Mouse (Mus musculus): ENCODE results near the gene Olfr1366. TPM values are rescaled to one million over a fixed set of nuclear protein-coding genes. Genes with fewer than 3 reads are reported as not detected.
"Not testable (repeated sequence)": the region's sequence is repeated elsewhere in the genome, so short reads cannot be mapped to it uniquely, and the experiment has no call there.

Gene Olfr1366
- polyA plus RNA-seq, 1 experiment from 2014 or later, result 0.13 TPM

DNA sequence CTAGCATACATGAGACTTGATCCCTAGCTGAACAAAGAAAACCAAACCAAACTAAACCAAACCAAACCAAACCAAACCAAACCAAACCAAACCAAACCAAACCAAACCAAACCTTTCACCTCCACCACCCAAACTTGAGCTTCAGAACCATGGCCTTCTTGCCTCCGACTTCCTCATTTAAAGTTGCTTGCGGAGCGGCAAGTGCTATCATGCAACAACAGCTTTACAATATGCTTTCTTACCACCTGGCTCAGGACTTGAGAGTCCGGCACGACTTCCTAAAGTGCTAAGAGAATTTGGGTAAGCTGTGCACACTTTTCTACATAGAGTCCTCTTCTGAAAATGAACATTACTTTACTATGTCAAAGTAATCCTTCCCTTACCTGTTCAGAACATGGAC, 40.3 kb downstream of the Olfr1366 start:
- 87% methylated on average over 5 of the region's 5 CpGs for WGBS
- Histone ChIP-seq H3K4me3 (ENCODE audit: low read length) (no peak overlapping the region), H3K27ac (ENCODE audit: low read depth, low read length) (no peak overlapping the region), H3K9me3 (ENCODE audit: control insufficient read depth, low read length) (no peaks in the 10 kb centered on the region), H3K27me3 (replicated peaks; ENCODE audit: control insufficient read depth, insufficient read depth, low read length) (no peaks in the 10 kb centered on the region), H3K36me3 (ENCODE audit: control insufficient read depth, insufficient read depth, low read length) (no peaks in the 10 kb centered on the region), H3K4me1 (ENCODE audit: control insufficient read depth, insufficient read depth, low read depth, low read length) (no peaks in the 10 kb centered on the region; the same call in 1 of the 2 replicates), H3K4me2 (ENCODE audit: low read length) (no peak overlapping the region), H3K9ac (ENCODE audit: low read depth, low read length) (no peak overlapping the region)
- no peak for ATAC-seq

DNA sequence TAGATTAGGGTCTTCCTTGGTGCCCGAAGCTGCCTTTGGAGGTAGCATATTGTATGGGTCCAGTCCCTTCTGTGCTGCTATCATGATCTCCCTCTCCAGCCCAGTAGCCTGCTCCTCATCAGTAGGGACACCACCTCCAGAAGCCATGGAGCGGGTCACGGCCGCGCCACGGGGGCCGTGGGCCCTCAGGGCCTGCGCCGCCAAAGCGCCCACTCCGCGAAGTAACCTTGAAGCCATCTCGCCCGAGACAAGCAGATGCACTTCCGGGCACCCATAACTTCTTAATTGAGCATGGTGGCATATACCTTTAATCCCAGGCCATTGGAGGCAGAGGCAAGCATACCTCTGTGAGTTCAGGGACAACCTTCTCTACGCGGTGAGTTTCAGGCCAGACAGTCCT, 41.4 kb downstream of the Olfr1366 start, which contains the start of gene Gm11273:
TSS of gene Gm11273 (minus strand) at position 237 of the 400 bp plus-strand sequence.
- H3K4me3 ChIP-seq (ENCODE audit: low read length); H3K4me2 ChIP-seq (ENCODE audit: low read length); ATAC-seq; H3K4me1 ChIP-seq (ENCODE audit: control insufficient read depth, insufficient read depth, low read depth, low read length); H3K9me3 ChIP-seq (ENCODE audit: control insufficient read depth, low read length); H3K9ac ChIP-seq (ENCODE audit: low read depth, low read length); H3K27me3 ChIP-seq (replicated peaks; ENCODE audit: control insufficient read depth, insufficient read depth, low read length); H3K27ac ChIP-seq (ENCODE audit: low read depth, low read length); H3K36me3 ChIP-seq (ENCODE audit: control insufficient read depth, insufficient read depth, low read length): not testable (repeated sequence)
- WGBS, result 94% methylated on average over 17 of the region's 17 CpGs

DNA sequence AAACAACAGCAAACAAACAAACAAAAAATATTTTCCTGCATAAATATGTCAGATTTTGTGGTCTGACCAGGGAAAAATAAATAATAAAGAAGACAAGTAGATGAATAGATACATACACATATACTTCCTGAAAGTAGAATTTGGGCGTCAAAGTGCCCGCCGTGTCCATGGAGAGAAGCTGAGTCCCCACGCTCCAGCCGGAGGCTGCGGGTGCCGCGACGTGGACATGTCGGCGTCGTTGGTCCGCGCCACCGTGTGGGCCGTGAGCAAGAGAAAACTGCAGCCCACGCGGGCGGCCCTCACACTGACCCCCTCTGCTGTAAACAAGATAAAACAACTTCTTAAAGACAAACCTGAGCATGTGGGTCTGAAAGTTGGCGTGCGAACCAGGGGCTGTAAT, 47.5 kb downstream of the Olfr1366 start, which contains the start of gene AK157302:
TSS of gene AK157302 (plus strand) at position 144 of the 400 bp plus-strand sequence.
- ATAC-seq, result no peak
- Histone ChIP-seq H3K27me3 (replicated peaks; ENCODE audit: control insufficient read depth, insufficient read depth, low read length) (no peaks in the 10 kb centered on the region), H3K9me3 (ENCODE audit: control insufficient read depth, low read length) (no peaks in the 10 kb centered on the region), H3K4me1 (ENCODE audit: control insufficient read depth, insufficient read depth, low read depth, low read length) (no peaks in the 10 kb centered on the region), H3K27ac (ENCODE audit: low read depth, low read length) (no peak within 1 kb of the TSS), H3K9ac (ENCODE audit: low read depth, low read length) (no peak within 1 kb of the TSS), H3K36me3 (ENCODE audit: control insufficient read depth, insufficient read depth, low read length) (no peaks in the 10 kb centered on the region), H3K4me2 (ENCODE audit: low read length) (no peak within 1 kb of the TSS), H3K4me3 (ENCODE audit: low read length) (no peak within 1 kb of the TSS)
- 96% methylated on average over 21 of the region's 21 CpGs for WGBS

DNA sequence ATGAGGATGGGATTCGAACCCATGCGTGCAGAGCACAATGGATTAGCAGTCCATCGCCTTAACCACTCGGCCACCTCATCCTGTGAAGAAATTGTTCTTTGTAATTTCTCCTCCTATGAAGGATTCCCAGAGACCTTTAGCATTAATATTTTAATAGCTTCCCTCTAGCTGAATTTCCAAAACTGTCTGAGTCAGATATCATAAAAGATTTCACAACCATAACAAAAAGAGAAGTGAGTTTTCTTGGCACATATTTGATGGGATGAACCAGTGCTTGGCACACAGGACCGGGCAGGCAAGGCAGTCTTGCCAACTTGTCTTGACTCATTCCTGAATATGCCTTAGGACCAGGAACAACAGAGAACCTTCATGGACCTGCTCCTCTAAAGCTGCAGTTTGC, 49.8 kb downstream of the Olfr1366 start:
- 97% methylated on average over 5 of the region's 5 CpGs for WGBS
- Histone ChIP-seq H3K36me3 (ENCODE audit: control insufficient read depth, insufficient read depth, low read length) (0 out of 2 replicates have a peak, but pooled peaks cover under 1% of the 10 kb centered on the region), H3K4me3 (ENCODE audit: low read length) (no peak overlapping the region), H3K4me2 (ENCODE audit: low read length) (no peak overlapping the region), H3K4me1 (ENCODE audit: control insufficient read depth, insufficient read depth, low read depth, low read length) (no peaks in the 10 kb centered on the region), H3K27ac (ENCODE audit: low read depth, low read length) (no peak overlapping the region), H3K9ac (ENCODE audit: low read depth, low read length) (no peak overlapping the region), H3K9me3 (ENCODE audit: control insufficient read depth, low read length) (no peaks in the 10 kb centered on the region), H3K27me3 (replicated peaks; ENCODE audit: control insufficient read depth, insufficient read depth, low read length) (no peaks in the 10 kb centered on the region)
- ATAC-seq, result no peak

DNA sequence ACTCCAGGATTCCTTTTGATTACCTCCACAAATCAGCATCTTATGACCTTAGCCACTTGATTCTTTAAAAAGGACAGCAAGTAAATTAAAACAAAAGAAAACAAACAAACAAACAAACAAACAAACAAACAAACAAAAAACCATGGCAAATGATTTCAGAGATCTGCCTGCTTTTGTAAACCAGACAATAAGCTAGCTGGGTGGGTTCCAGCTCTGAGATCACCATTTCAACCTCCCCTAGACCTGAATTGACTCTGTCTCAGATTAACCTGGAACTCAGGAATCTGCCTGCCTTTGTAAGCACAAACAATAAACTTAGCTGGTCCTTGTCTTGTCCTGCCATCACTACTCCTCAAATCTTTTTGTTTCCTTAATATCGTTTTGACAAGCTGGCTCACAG, 55.7 kb downstream of the Olfr1366 start:
- no peak overlapping the region for H3K4me2 ChIP-seq (ENCODE audit: low read length)
- WGBS, result 94% methylated on average over 1 of the region's 1 CpGs
- H3K27me3 ChIP-seq (replicated peaks; ENCODE audit: control insufficient read depth, insufficient read depth, low read length), result no peaks in the 10 kb centered on the region
- H3K4me1 ChIP-seq (ENCODE audit: control insufficient read depth, insufficient read depth, low read depth, low read length), result no peaks in the 10 kb centered on the region
- peaks cover 6% of the 10 kb centered on the region for H3K9me3 ChIP-seq (ENCODE audit: control insufficient read depth, low read length)
- no peak overlapping the region for H3K9ac ChIP-seq (ENCODE audit: low read depth, low read length)
- no peak overlapping the region for H3K4me3 ChIP-seq (ENCODE audit: low read length)
- no peak overlapping the region for H3K27ac ChIP-seq (ENCODE audit: low read depth, low read length)
- no peak for ATAC-seq
- H3K36me3 ChIP-seq (ENCODE audit: control insufficient read depth, insufficient read depth, low read length), result peaks cover 20% of the 10 kb centered on the region

Other genes with a start within 250 kb of the Olfr1366 start
- 0.26 and 0.64 TPM in 2 replicates for gene Gpx6, start 230.7 kb downstream of the Olfr1366 start, polyA plus RNA-seq (2015; fragmentation: Nextera tagmentation; extraction: Ambion mirVana)
- gene Olfr1367, start 195.9 kb downstream of the Olfr1366 start, polyA plus RNA-seq (2015; fragmentation: Nextera tagmentation; extraction: Ambion mirVana), result not detected in 2 replicates
- 10.1 and 12.0 TPM in 2 replicates for gene Zscan12, start 180.0 kb downstream of the Olfr1366 start, polyA plus RNA-seq (2015; fragmentation: Nextera tagmentation; extraction: Ambion mirVana)
- gene Zkscan3, start 140.1 kb downstream of the Olfr1366 start, polyA plus RNA-seq (2015; fragmentation: Nextera tagmentation; extraction: Ambion mirVana), result 60.5 and 63.0 TPM in 2 replicates
- 2.8 and 3.5 TPM in 2 replicates for gene Pgbd1, start 101.8 kb downstream of the Olfr1366 start, polyA plus RNA-seq (2015; fragmentation: Nextera tagmentation; extraction: Ambion mirVana)
- gene Zscan26, start 89.1 kb downstream of the Olfr1366 start, polyA plus RNA-seq (2015; fragmentation: Nextera tagmentation; extraction: Ambion mirVana), result 17.6 and 20.6 TPM in 2 replicates
- 2.5 and 3.2 TPM in 2 replicates for gene Nkapl, start 74.3 kb downstream of the Olfr1366 start, polyA plus RNA-seq (2015; fragmentation: Nextera tagmentation; extraction: Ambion mirVana)
- gene Zkscan4, start 63.9 kb downstream of the Olfr1366 start, polyA plus RNA-seq (2015; fragmentation: Nextera tagmentation; extraction: Ambion mirVana), result 10.8 and 11.3 TPM in 2 replicates
- not detected in 2 replicates for gene Gm10065, start 63.4 kb downstream of the Olfr1366 start, polyA plus RNA-seq (2015; fragmentation: Nextera tagmentation; extraction: Ambion mirVana)
- gene AK157302, start 47.6 kb downstream of the Olfr1366 start, polyA plus RNA-seq (2015; fragmentation: Nextera tagmentation; extraction: Ambion mirVana), result 0.64 and 2.0 TPM in 2 replicates
- 6.5 and 23.7 TPM in 2 replicates for gene Gm11273, start 41.4 kb downstream of the Olfr1366 start, polyA plus RNA-seq (2015; fragmentation: Nextera tagmentation; extraction: Ambion mirVana)
- gene Zkscan8, start 11.7 kb downstream of the Olfr1366 start, polyA plus RNA-seq (2015; fragmentation: Nextera tagmentation; extraction: Ambion mirVana), result 4.3 and 4.4 TPM in 2 replicates
- gene Olfr1535, start 17.1 kb upstream of the Olfr1366 start, polyA plus RNA-seq (2015; fragmentation: Nextera tagmentation; extraction: Ambion mirVana), result 0.05 and 0.09 TPM in 2 replicates
- not detected in 2 replicates for gene Olfr1364, start 39.0 kb upstream of the Olfr1366 start, polyA plus RNA-seq (2015; fragmentation: Nextera tagmentation; extraction: Ambion mirVana)
- not detected in 2 replicates for gene Olfr1362, start 71.2 kb upstream of the Olfr1366 start, polyA plus RNA-seq (2015; fragmentation: Nextera tagmentation; extraction: Ambion mirVana)
- gene Olfr11, start 99.7 kb upstream of the Olfr1366 start, polyA plus RNA-seq (2015; fragmentation: Nextera tagmentation; extraction: Ambion mirVana), result 0.05 TPM in 1 of 2 replicates, not detected in the other
- gene Olfr1361, start 120.6 kb upstream of the Olfr1366 start, polyA plus RNA-seq (2015; fragmentation: Nextera tagmentation; extraction: Ambion mirVana), result not detected in 2 replicates
- not detected in 2 replicates for gene Olfr1360, start 134.6 kb upstream of the Olfr1366 start, polyA plus RNA-seq (2015; fragmentation: Nextera tagmentation; extraction: Ambion mirVana)
- gene Olfr1359, start 155.3 kb upstream of the Olfr1366 start, polyA plus RNA-seq (2015; fragmentation: Nextera tagmentation; extraction: Ambion mirVana), result not detected in 2 replicates
- not detected in 2 replicates for gene Hist1h2bl, start 173.3 kb upstream of the Olfr1366 start, polyA plus RNA-seq (2015; fragmentation: Nextera tagmentation; extraction: Ambion mirVana)
- gene Hist1h2ai, start 173.6 kb upstream of the Olfr1366 start, polyA plus RNA-seq (2015; fragmentation: Nextera tagmentation; extraction: Ambion mirVana), result 5.1 and 6.5 TPM in 2 replicates
- gene Hist1h3h, start 174.9 kb upstream of the Olfr1366 start, polyA plus RNA-seq (2015; fragmentation: Nextera tagmentation; extraction: Ambion mirVana), result 0.98 TPM in 1 of 2 replicates, not detected in the other
- gene Hist1h2bm, start 179.2 kb upstream of the Olfr1366 start, polyA plus RNA-seq (2015; fragmentation: Nextera tagmentation; extraction: Ambion mirVana), result 0.50 and 1.2 TPM in 2 replicates
- gene Hist1h4j, start 192.3 kb upstream of the Olfr1366 start, polyA plus RNA-seq (2015; fragmentation: Nextera tagmentation; extraction: Ambion mirVana), result 0.35 and 0.55 TPM in 2 replicates
- gene Hist1h4k, start 207.7 kb upstream of the Olfr1366 start, polyA plus RNA-seq (2015; fragmentation: Nextera tagmentation; extraction: Ambion mirVana), result not detected in 2 replicates
- gene Hist1h2ak, start 211.0 kb upstream of the Olfr1366 start, polyA plus RNA-seq (2015; fragmentation: Nextera tagmentation; extraction: Ambion mirVana), result 3.3 and 4.8 TPM in 2 replicates
- gene Hist1h2bn, start 211.3 kb upstream of the Olfr1366 start, polyA plus RNA-seq (2015; fragmentation: Nextera tagmentation; extraction: Ambion mirVana), result not detected in 2 replicates
- 2.7 and 3.1 TPM in 2 replicates for gene Hist1h1b, start 237.8 kb upstream of the Olfr1366 start, polyA plus RNA-seq (2015; fragmentation: Nextera tagmentation; extraction: Ambion mirVana)
- 19.4 and 19.7 TPM in 2 replicates for gene Hist1h3i, start 240.6 kb upstream of the Olfr1366 start, polyA plus RNA-seq (2015; fragmentation: Nextera tagmentation; extraction: Ambion mirVana)
- 1.2 TPM in 1 of 2 replicates, not detected in the other for gene Hist1h2an, start 244.4 kb upstream of the Olfr1366 start, polyA plus RNA-seq (2015; fragmentation: Nextera tagmentation; extraction: Ambion mirVana)
- not detected in 2 replicates for gene Hist1h2bp, start 244.7 kb upstream of the Olfr1366 start, polyA plus RNA-seq (2015; fragmentation: Nextera tagmentation; extraction: Ambion mirVana)

Data from hindbrain, embryonic 16.5 days (tissue).